Mouse (Mus musculus) ES-E14 (cell line): ENCODE data around the gene St6galnac5.

Experiments used
- CHD2 ChIP-seq: IDR thresholded peaks from 2 replicates; pipeline ENCODE4 v1.6.1; 2014; ENCODE audit warnings: mild to moderate bottlenecking, low read depth, low read length, inconsistent platforms
- HCFC1 ChIP-seq: IDR thresholded peaks from 2 replicates; pipeline ENCODE4 v1.6.1; 2012; ENCODE audit warnings: low read length, inconsistent platforms, borderline replicate concordance; ENCODE audit not compliant: insufficient read depth
- MAFK ChIP-seq: IDR thresholded peaks from 2 replicates; pipeline ENCODE4 v1.6.1; 2014; ENCODE audit warnings: mild to moderate bottlenecking, low read depth, low read length, inconsistent platforms; ENCODE audit not compliant: insufficient read depth
- ZC3H11A ChIP-seq: IDR thresholded peaks from 2 replicates; pipeline ENCODE4 v1.6.1; 2012; ENCODE audit warnings: low read depth, mild to moderate bottlenecking, inconsistent platforms, low read length, borderline replicate concordance
- ZNF384 ChIP-seq: IDR thresholded peaks from 2 replicates; pipeline ENCODE4 v1.6.1; 2012; ENCODE audit warnings: low read depth, low read length, inconsistent platforms

- TF ChIP-seq ZNF384 (no peak), CHD2 (no peak), ZC3H11A (no peak), MAFK (no peak), HCFC1 (no peak)
Measured at GRCm38 (mm10) chr3:152776363-152776762, 205.7 kb downstream of the St6galnac5 start.
